Mouse (Mus musculus) left cerebral cortex, postnatal 25 days (tissue): ENCODE measurements at regions not wholly inside any gene's neighbourhood (a gene's known extent, or its start where the extent isn't known, plus 50 kb on each side); places are given as distances from the start of the nearest gene placed in this dataset.

ENCODE experiments used
- DNase-seq, 2 experiments: peaks; one replicate each; pipeline ENCODE4 v3.0.0; 2022; ENCODE audit warnings: low spot score in 2 of 2, mixed read lengths in 1 of 2
- intact Hi-C: fragments of 180-260 bp; cut with DNase I; formaldehyde crosslinking; loops from one replicate; pipeline ENCODE4 v1.15.1; 2025

- intact Hi-C loops, result no loop called here
These were observed 241.9 kb downstream of the Sipa1l2 start for GRCm38 (mm10) chr8:125327551-125328262.

GRCm38 (mm10) chr8:125327006-125327405 is 242.6 kb downstream of the Sipa1l2 start:
- intact Hi-C loops, result no loop called here

More at GRCm38 (mm10) chr8:125327551-125328262, 241.9 kb downstream of the Sipa1l2 start:
- no peak for DNase-seq

GRCm38 (mm10) chr8:125325736-125326135 is 243.9 kb downstream of the Sipa1l2 start:
- no peak for DNase-seq
- intact Hi-C loops, result no loop called here

More at GRCm38 (mm10) chr8:125327006-125327405, 242.6 kb downstream of the Sipa1l2 start:
- no peak for DNase-seq

GRCm38 (mm10) chr8:125322561-125322960 is 247.0 kb downstream of the Sipa1l2 start:
- no peak for DNase-seq
- intact Hi-C loops, result no loop called here

GRCm38 (mm10) chr8:125317584-125317991 is 252.0 kb downstream of the Sipa1l2 start:
- DNase-seq, result no peak
- intact Hi-C loops, result no loop called here

- intact Hi-C loops, result no loop called here
- no peak for DNase-seq
These were observed 253.9 kb downstream of the Sipa1l2 start for GRCm38 (mm10) chr8:125315736-125316135.

GRCm38 (mm10) chr8:125314996-125315395 is 254.6 kb downstream of the Sipa1l2 start:
- intact Hi-C loops, result no loop called here

GRCm38 (mm10) chr8:125314221-125314984 is 255.2 kb downstream of the Sipa1l2 start:
- intact Hi-C loops, result no loop called here
- no peak for DNase-seq

More at GRCm38 (mm10) chr8:125314996-125315395, 254.6 kb downstream of the Sipa1l2 start:
- no peak for DNase-seq

GRCm38 (mm10) chr8:125311228-125312053 is 257.4 kb downstream of the Disc1 start:
- intact Hi-C loops, result no loop called here
- no peak for DNase-seq
